Mouse (Mus musculus) left cerebral cortex, adult 2 months (tissue): Measurements from ENCODE around the gene Socs2. TPM values are rescaled to one million over a fixed set of nuclear protein-coding genes. Genes with fewer than 3 reads are reported as not detected.
A peak's percentile ranks its signal among the peaks of the same experiment; 100 is the strongest.
"Not testable (repeated sequence)": the region's sequence is repeated elsewhere in the genome, so short reads cannot be mapped to it uniquely, and the experiment has no call there.

Experiments used
- DNase-seq, 2 experiments: peaks; one replicate each; pipeline ENCODE4 v3.0.0; 2021 to 2022; ENCODE audit warnings: low spot score in 2 of 2, mixed read lengths in 1 of 2; ENCODE audit errors: extremely low spot score in 1 of 2
- H3K27ac ChIP-seq: fragments of 200-600 bp; 2 replicates; pipeline ENCODE4 v1.8.1; 2022
- H3K4me3 ChIP-seq: fragments of 200-600 bp; 2 replicates; pipeline ENCODE4 v1.8.1; 2022
- CTCF ChIP-seq: fragments of 200-600 bp; IDR thresholded peaks from 2 replicates; pipeline ENCODE4 v1.8.1; 2022; ENCODE audit warnings: antibody characterized with exemption, mild to moderate bottlenecking, moderate library complexity
- intact Hi-C: fragments of 180-260 bp; cut with DNase I; formaldehyde crosslinking; loops from one replicate; pipeline ENCODE4 v1.15.1; 2025
- total RNA-seq, 2 experiments: library from RNA; stranded (reverse); gene quantifications; 2 replicates each; pipeline ENCODE4 v1.2.3; 2021

Socs2 gene
- total RNA-seq, 2 experiments from 2014 or later = 26.4 to 33.7 TPM

GRCm38 (mm10) chr10:95404774-95405173 is 12.2 kb downstream of the Socs2 start:
- intact Hi-C loops = no loop called here
- no peak overlapping the region for H3K27ac ChIP-seq
- DNase-seq = no peak
- no peak overlapping the region for H3K4me3 ChIP-seq
- no peak for TF ChIP-seq CTCF

- Histone ChIP-seq H3K4me3 (no peak overlapping the region), H3K27ac (no peak overlapping the region)
- TF ChIP-seq CTCF = no peak
- intact Hi-C loops = no loop called here
- DNase-seq = no peak
Observed at GRCm38 (mm10) chr10:95399689-95400354, 17.2 kb downstream of the Socs2 start.

- no peak for DNase-seq
- TF ChIP-seq CTCF = no peak
- intact Hi-C loops = no loop called here
- Histone ChIP-seq H3K4me3 (peak overlapping the region; percentile 16; the same call in 1 of the 2 replicates), H3K27ac (no peak overlapping the region)
Observed at GRCm38 (mm10) chr10:95398489-95398888, 18.5 kb downstream of the Socs2 start.

GRCm38 (mm10) chr10:95397191-95397835 is 19.7 kb downstream of the Socs2 start:
- H3K4me3 ChIP-seq = no peak overlapping the region
- TF ChIP-seq CTCF = no peak
- intact Hi-C loops = no loop called here
- DNase-seq = no peak
- H3K27ac ChIP-seq = no peak overlapping the region

- no peak for DNase-seq
- TF ChIP-seq CTCF = no peak
- no peak overlapping the region for H3K27ac ChIP-seq
- H3K4me3 ChIP-seq = no peak overlapping the region
- intact Hi-C loops = no loop called here
Observed at GRCm38 (mm10) chr10:95396356-95396755, 20.6 kb downstream of the Socs2 start.

- peak overlapping the region; percentile 28 for H3K4me3 ChIP-seq
- TF ChIP-seq CTCF = no peak
- H3K27ac ChIP-seq = no peak overlapping the region
- intact Hi-C loops = no loop called here
- DNase-seq = no peak
Observed at GRCm38 (mm10) chr10:95394819-95395812, 21.9 kb downstream of the Socs2 start.

GRCm38 (mm10) chr10:95392073-95392472 is 24.9 kb downstream of the Socs2 start:
- no peak overlapping the region for H3K27ac ChIP-seq
- TF ChIP-seq CTCF = no peak
- intact Hi-C loops = no loop called here
- DNase-seq = no peak
- H3K4me3 ChIP-seq = no peak overlapping the region

- no peak for DNase-seq
- Histone ChIP-seq H3K27ac (no peak overlapping the region), H3K4me3 (no peak overlapping the region)
- intact Hi-C loops = no loop called here
- no peak for TF ChIP-seq CTCF
Observed at GRCm38 (mm10) chr10:95390871-95391270, 26.1 kb downstream of the Socs2 start.

GRCm38 (mm10) chr10:95389805-95390204 is 27.2 kb downstream of the Socs2 start:
- H3K27ac ChIP-seq, DNase-seq, H3K4me3 ChIP-seq, intact Hi-C loops: not testable (repeated sequence)
- peak; percentile 34 for TF ChIP-seq CTCF

GRCm38 (mm10) chr10:95388821-95389477 is 28.0 kb downstream of the Socs2 start:
- peak overlapping the region; percentile 38; the same call in 1 of the 2 replicates for H3K27ac ChIP-seq
- peak overlapping the region; percentile 16; the same call in 1 of the 2 replicates for H3K4me3 ChIP-seq
- no peak for TF ChIP-seq CTCF
- intact Hi-C loops = no loop called here
- no peak for DNase-seq

GRCm38 (mm10) chr10:95386527-95386926 is 30.5 kb downstream of the Socs2 start:
- Histone ChIP-seq H3K4me3 (no peak overlapping the region), H3K27ac (no peak overlapping the region)
- no peak for DNase-seq
- no peak for TF ChIP-seq CTCF
- intact Hi-C loops = no loop called here
